Mouse (Mus musculus) lung, adult 10 weeks (tissue): ENCODE data around the gene Ifngr2. TPM values are rescaled to one million over a fixed set of nuclear protein-coding genes. Genes with fewer than 3 reads are reported as not detected.

Experiments
- polyA plus RNA-seq: library from polyadenylated mRNA; stranded (reverse); fragments of 350-450 nt; fragmentation: Illumina TruSeq; extraction: RNeasy Lipid Tissue Mini Kit (QIAGEN cat#74804); gene quantifications from one replicate; pipeline ENCODE4 v1.2.3, GENCODE M21; 2014; ENCODE audit warnings: low read depth, low replicate concordance; ENCODE audit not compliant: insufficient read depth

The Ifngr2 gene
- 23.4 TPM for polyA plus RNA-seq

DNA sequence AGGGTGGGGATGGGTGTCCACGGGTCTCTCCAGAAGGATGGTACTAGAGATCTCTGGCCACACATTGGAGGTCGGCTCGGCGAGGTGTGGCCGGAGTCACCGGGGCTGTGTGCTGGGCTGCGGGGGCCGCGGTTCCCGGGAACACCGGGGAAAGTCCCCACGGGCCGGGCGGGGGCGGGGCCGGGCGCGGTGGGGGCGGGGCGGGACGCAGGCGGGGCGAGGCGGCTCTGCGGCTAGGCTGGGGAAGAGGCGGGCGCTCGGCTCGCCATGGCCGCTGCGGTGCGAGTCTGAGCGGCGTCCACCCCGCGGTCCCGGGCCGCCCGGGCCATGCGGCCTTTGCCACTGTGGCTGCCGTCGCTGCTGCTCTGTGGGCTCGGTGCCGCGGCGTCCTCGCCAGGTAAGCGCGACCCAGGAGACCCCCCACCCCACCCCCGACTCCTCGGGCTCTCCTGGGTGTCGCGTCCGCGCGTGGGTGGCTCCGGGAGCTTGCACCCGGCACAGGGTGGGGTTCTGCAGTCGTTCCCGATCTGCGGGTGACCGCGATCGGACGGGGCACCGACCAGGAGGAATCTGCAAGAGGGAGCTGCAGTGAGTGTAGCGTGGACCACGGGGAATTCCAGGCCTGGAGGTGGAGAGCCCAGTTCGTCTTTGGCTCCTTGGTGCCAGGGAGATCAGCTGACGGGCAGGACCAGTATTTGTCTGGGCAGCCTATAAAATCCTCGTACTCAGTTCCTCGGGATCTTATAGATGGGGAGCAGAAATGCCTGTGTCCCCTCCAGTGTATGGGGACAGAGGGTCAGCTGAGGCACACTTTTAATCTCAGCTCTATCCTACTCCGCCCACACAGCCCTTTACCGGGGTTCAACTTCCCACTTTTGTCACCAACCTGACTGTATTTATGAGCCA is at the start of gene Ifngr2:
Gene Ifngr2 (plus strand): TSS at position 237 of the 906 bp plus-strand sequence.

DNA sequence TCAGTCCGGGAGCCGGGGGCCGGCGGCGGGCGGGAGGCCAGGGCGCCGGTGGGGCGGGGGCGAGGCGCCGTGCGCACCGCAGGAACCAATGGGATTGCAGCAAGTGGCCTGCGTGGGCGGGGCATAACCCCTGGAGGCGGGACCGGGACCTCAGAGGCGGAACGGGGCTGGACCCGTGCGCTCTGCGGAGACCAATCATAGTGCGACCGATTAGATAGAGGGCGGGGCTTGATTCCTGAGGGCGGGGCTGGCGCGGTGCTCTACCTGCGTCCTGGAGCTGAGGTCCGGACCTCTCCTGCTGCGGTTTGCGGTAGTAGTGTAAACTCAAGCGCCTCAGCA is 50.8 kb downstream of the Ifngr2 start, which contains the start of gene Tmem50b:
Gene Tmem50b (minus strand): TSS at position 129 of the 339 bp plus-strand sequence.

Other genes with a start within 250 kb of the Ifngr2 start
- 72.3 TPM for gene Ifnar2, start 174.3 kb upstream of the Ifngr2 start, polyA plus RNA-seq
- not detected for gene Gm21970, start 155.4 kb upstream of the Ifngr2 start, polyA plus RNA-seq
- gene Il10rb, start 140.9 kb upstream of the Ifngr2 start, polyA plus RNA-seq: 56.4 TPM
- 22.3 TPM for gene Ifnar1, start 61.8 kb upstream of the Ifngr2 start, polyA plus RNA-seq
- 80.1 TPM for gene Tmem50b, start 50.7 kb downstream of the Ifngr2 start, polyA plus RNA-seq
- gene Dnajc28, start 72.0 kb downstream of the Ifngr2 start, polyA plus RNA-seq: 2.6 TPM
- gene Gart, start 99.9 kb downstream of the Ifngr2 start, polyA plus RNA-seq: 25.6 TPM
- 107 TPM for gene Son, start 100.4 kb downstream of the Ifngr2 start, polyA plus RNA-seq
- gene Donson, start 141.7 kb downstream of the Ifngr2 start, polyA plus RNA-seq: 5.1 TPM
- 35.4 TPM for gene Cryzl1, start 181.9 kb downstream of the Ifngr2 start, polyA plus RNA-seq
- gene Itsn1, start 182.2 kb downstream of the Ifngr2 start, polyA plus RNA-seq: 9.3 TPM